Mouse (Mus musculus): ENCODE results near the gene Srp14.

DNA sequence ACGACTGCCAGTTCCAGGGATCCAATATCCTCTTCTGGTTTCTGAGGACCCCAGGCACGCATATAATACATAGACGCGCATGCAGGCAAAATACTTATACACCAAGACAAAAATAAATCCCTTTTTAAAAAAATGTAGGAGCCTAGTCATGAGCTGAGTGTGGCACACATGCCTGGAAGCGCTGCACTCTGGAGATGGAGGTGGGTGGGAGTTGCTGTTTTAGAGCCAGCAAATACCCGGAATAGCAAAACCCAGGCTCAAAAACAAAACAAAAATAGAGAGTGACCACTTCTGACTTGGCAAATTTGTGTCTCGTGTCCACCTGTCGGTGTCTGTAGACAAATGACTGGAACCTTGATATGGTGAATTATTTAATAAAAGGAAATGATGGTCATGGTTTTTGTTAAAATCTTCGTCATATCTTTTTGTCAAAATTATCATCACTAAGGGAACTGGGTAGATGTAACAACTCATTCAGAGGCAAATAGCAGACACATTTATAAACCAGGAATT is 4.9 kb upstream of the Srp14 start:
- no peak for TF ChIP-seq CTCF (IDR thresholded peaks at IDR 0.05; ENCODE audit: low read depth)
- TF ChIP-seq EP300 (optimal IDR thresholded peaks at IDR 0.05): no peak

All from stomach, postnatal 0 days (tissue).